Mouse (Mus musculus): ENCODE data around the gene Scn4b. TPM values are rescaled to one million over a fixed set of nuclear protein-coding genes. Genes with fewer than 3 reads are reported as not detected.
A peak's percentile ranks its signal among the peaks of the same experiment; 100 is the strongest.

The Scn4b gene
- polyA plus RNA-seq, 1 experiment from 2014 or later = not detected

- no peak overlapping the region for H3K27ac ChIP-seq
- H3K4me3 ChIP-seq (ENCODE audit: inconsistent target) = no peak overlapping the region
- no peaks in the 10 kb centered on the region for H3K79me2 ChIP-seq (ENCODE audit: inconsistent target)
- WGBS (ENCODE audit: missing documents) = 12% methylated on average over 27 of the region's 27 CpGs
- H3K36me3 ChIP-seq (ENCODE audit: inconsistent target) = no peaks in the 10 kb centered on the region
Observed at GRCm38 (mm10) chr9:45145533-45146266, 7.5 kb downstream of the Scn4b start.

- 0% methylated on average over 5 of the region's 5 CpGs for WGBS (ENCODE audit: missing documents)
- H3K27ac ChIP-seq = no peak overlapping the region
- no peak overlapping the region for H3K4me3 ChIP-seq (ENCODE audit: inconsistent target)
- no peaks in the 10 kb centered on the region for H3K79me2 ChIP-seq (ENCODE audit: inconsistent target)
- H3K36me3 ChIP-seq (ENCODE audit: inconsistent target) = no peaks in the 10 kb centered on the region
Observed at GRCm38 (mm10) chr9:45146267-45146597, 8.0 kb downstream of the Scn4b start.

GRCm38 (mm10) chr9:45150933-45151332 lies 12.7 kb downstream of the Scn4b start:
- no peaks in the 10 kb centered on the region for H3K79me2 ChIP-seq (ENCODE audit: inconsistent target)
- WGBS (ENCODE audit: missing documents) = 62% methylated on average over 1 of the region's 1 CpGs
- no peak overlapping the region for H3K27ac ChIP-seq
- no peaks in the 10 kb centered on the region for H3K36me3 ChIP-seq (ENCODE audit: inconsistent target)
- no peak overlapping the region for H3K4me3 ChIP-seq (ENCODE audit: inconsistent target)

GRCm38 (mm10) chr9:45153361-45153760 lies 15.2 kb downstream of the Scn4b start:
- Histone ChIP-seq H3K27ac (no peak overlapping the region), H3K36me3 (ENCODE audit: inconsistent target) (no peaks in the 10 kb centered on the region), H3K4me3 (ENCODE audit: inconsistent target) (no peak overlapping the region), H3K79me2 (ENCODE audit: inconsistent target) (no peaks in the 10 kb centered on the region)
- 79% methylated on average over 7 of the region's 7 CpGs for WGBS (ENCODE audit: missing documents)

GRCm38 (mm10) chr9:45167903-45168302 lies 29.7 kb downstream of the Scn4b start:
- Histone ChIP-seq H3K79me2 (ENCODE audit: inconsistent target) (no peaks in the 10 kb centered on the region), H3K4me3 (ENCODE audit: inconsistent target) (no peak overlapping the region), H3K27ac (no peak overlapping the region), H3K36me3 (ENCODE audit: inconsistent target) (no peaks in the 10 kb centered on the region)
- WGBS (ENCODE audit: missing documents) = 79% methylated on average over 5 of the region's 5 CpGs

- H3K36me3 ChIP-seq (ENCODE audit: inconsistent target) = no peaks in the 10 kb centered on the region
- no peak overlapping the region for H3K4me3 ChIP-seq (ENCODE audit: inconsistent target)
- 96% methylated on average over 5 of the region's 5 CpGs for WGBS (ENCODE audit: missing documents)
- no peak overlapping the region for H3K27ac ChIP-seq
- H3K79me2 ChIP-seq (ENCODE audit: inconsistent target) = no peaks in the 10 kb centered on the region
Observed at GRCm38 (mm10) chr9:45170150-45170549, 32.0 kb downstream of the Scn4b start.

GRCm38 (mm10) chr9:45171073-45171610 lies 32.9 kb downstream of the Scn4b start:
- Histone ChIP-seq H3K4me3 (ENCODE audit: inconsistent target) (no peak overlapping the region), H3K36me3 (ENCODE audit: inconsistent target) (no peaks in the 10 kb centered on the region), H3K27ac (no peak overlapping the region), H3K79me2 (ENCODE audit: inconsistent target) (no peaks in the 10 kb centered on the region)
- WGBS (ENCODE audit: missing documents) = 93% methylated on average over 1 of the region's 1 CpGs

GRCm38 (mm10) chr9:45173475-45173874 lies 35.3 kb downstream of the Scn4b start:
- Histone ChIP-seq H3K36me3 (ENCODE audit: inconsistent target) (no peaks in the 10 kb centered on the region), H3K27ac (no peak overlapping the region), H3K4me3 (ENCODE audit: inconsistent target) (no peak overlapping the region), H3K79me2 (ENCODE audit: inconsistent target) (no peaks in the 10 kb centered on the region)
- WGBS (ENCODE audit: missing documents) = 92% methylated on average over 3 of the region's 3 CpGs

- Histone ChIP-seq H3K79me2 (ENCODE audit: inconsistent target) (no peaks in the 10 kb centered on the region), H3K4me3 (ENCODE audit: inconsistent target) (no peak overlapping the region), H3K36me3 (ENCODE audit: inconsistent target) (no peaks in the 10 kb centered on the region), H3K27ac (0 out of 2 replicates have a peak overlapping the region, but pooled peaks have one; percentile 4)
- 36% methylated on average over 4 of the region's 5 CpGs for WGBS (ENCODE audit: missing documents)
Observed at GRCm38 (mm10) chr9:45179282-45179681, 41.1 kb downstream of the Scn4b start.

GRCm38 (mm10) chr9:45181770-45182169 lies 43.6 kb downstream of the Scn4b start, which contains the start of gene BC049352:
TSS of gene BC049352 (plus strand) at chr9:45182007.
- WGBS (ENCODE audit: missing documents) = 6% methylated on average over 2 of the region's 2 CpGs
- no peaks in the 10 kb centered on the region for H3K36me3 ChIP-seq (ENCODE audit: inconsistent target)
- no peak within 1 kb of the TSS for H3K4me3 ChIP-seq (ENCODE audit: inconsistent target)
- no peaks in the 10 kb centered on the region for H3K79me2 ChIP-seq (ENCODE audit: inconsistent target)
- H3K27ac ChIP-seq = no peak within 1 kb of the TSS; the same call in 1 of the 2 replicates

GRCm38 (mm10) chr9:45182521-45182920 lies 44.3 kb downstream of the Scn4b start:
- Histone ChIP-seq H3K4me3 (ENCODE audit: inconsistent target) (no peak overlapping the region), H3K36me3 (ENCODE audit: inconsistent target) (no peaks in the 10 kb centered on the region), H3K27ac (no peak overlapping the region; the same call in 1 of the 2 replicates), H3K79me2 (ENCODE audit: inconsistent target) (no peaks in the 10 kb centered on the region)
- WGBS (ENCODE audit: missing documents) = 24% methylated on average over 3 of the region's 3 CpGs

- Histone ChIP-seq H3K36me3 (ENCODE audit: inconsistent target) (no peaks in the 10 kb centered on the region), H3K27ac (no peak overlapping the region), H3K79me2 (ENCODE audit: inconsistent target) (no peaks in the 10 kb centered on the region), H3K4me3 (ENCODE audit: inconsistent target) (no peak overlapping the region)
- WGBS (ENCODE audit: missing documents) = 86% methylated on average over 6 of the region's 6 CpGs
Observed at GRCm38 (mm10) chr9:45183266-45183665, 45.1 kb downstream of the Scn4b start.

- Histone ChIP-seq H3K36me3 (ENCODE audit: inconsistent target) (no peaks in the 10 kb centered on the region), H3K4me3 (ENCODE audit: inconsistent target) (no peak overlapping the region), H3K27ac (no peak overlapping the region), H3K79me2 (ENCODE audit: inconsistent target) (no peaks in the 10 kb centered on the region)
- 57% methylated on average over 4 of the region's 4 CpGs for WGBS (ENCODE audit: missing documents)
Observed at GRCm38 (mm10) chr9:45185250-45185649, 47.1 kb downstream of the Scn4b start.

- WGBS (ENCODE audit: missing documents) = 67% methylated on average over 10 of the region's 10 CpGs
- H3K4me3 ChIP-seq (ENCODE audit: inconsistent target) = no peak overlapping the region
- no peak overlapping the region for H3K27ac ChIP-seq
- no peaks in the 10 kb centered on the region for H3K36me3 ChIP-seq (ENCODE audit: inconsistent target)
- H3K79me2 ChIP-seq (ENCODE audit: inconsistent target) = no peaks in the 10 kb centered on the region
Observed at GRCm38 (mm10) chr9:45188570-45189563, 50.7 kb downstream of the Scn4b start.
